Mouse (Mus musculus): Measurements from ENCODE around the gene Dscaml1. TPM values are rescaled to one million over a fixed set of nuclear protein-coding genes. Genes with fewer than 3 reads are reported as not detected.
A peak's percentile ranks its signal among the peaks of the same experiment; 100 is the strongest.

Dscaml1 gene
- polyA plus RNA-seq, 1 experiment from 2014 or later, result 0.01 TPM

DNA sequence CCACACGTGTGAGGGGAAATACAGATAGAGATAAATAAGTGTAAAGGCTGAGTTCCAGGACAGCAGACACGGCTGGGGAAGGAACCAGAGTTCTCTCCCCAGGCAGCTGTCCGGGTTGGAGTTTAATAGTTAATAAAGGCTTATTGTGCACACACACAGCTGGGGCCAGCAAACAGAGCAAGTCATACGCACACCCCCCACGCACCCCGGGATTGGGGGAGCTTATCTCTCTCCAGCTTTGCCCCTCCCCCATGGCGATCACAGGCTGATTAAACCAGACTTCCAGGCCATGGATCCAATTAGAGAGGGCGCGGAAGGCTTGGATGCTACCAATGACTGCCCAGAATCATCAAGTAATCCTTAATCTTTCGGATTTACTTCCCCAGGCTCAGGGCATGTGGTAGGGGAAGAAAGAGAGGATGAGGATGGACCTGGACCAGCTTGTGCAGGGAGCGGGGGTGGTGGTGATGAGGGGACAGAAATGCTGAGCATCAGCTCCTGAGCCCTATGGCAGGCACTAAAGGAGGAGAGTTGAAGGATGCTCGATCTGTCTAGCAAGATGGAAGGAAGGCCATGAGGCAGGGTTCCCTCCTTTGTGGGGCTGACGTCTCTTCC lies 119.7 kb downstream of the Dscaml1 start:
- H3K9ac ChIP-seq, result no peak overlapping the region
- no peak for ATAC-seq (ENCODE audit: insufficient read depth)

DNA sequence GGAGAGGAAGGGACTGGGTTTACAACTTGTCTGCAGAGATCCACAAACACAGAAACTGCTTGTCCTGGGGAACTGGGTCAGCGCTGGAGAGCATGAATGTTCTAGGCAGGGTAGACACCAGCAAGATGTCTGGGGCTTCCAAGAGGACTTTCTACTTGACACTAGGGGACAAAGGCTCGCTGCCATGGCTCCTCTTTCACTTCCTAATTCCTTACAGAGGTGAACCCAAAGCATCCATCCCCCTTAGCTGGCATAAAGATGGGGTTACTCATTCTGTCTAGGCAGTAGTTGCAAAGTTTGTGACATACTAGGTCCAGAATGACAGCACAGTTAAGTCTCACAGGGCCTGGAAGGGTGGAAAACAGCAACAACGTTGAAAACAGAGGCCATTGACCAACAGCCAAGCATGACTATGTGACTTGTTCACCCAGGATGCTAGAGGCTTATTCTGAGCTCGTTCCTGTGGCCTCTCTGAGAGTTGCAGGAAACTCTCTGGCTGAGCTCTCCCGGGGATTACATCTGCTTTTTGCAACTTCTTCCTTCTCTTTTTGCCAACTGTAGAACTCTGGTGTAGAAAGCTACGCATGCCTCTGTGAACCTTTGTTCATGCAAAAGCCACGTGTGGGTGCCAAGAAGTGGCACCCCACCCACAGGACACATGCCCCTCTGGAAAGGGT lies 120.6 kb downstream of the Dscaml1 start:
- no peaks in the 10 kb centered on the region for H3K36me3 ChIP-seq (replicated peaks)
- no peaks in the 10 kb centered on the region for H3K27me3 ChIP-seq
- no peaks in the 10 kb centered on the region for H3K9me3 ChIP-seq (replicated peaks)
- H3K27ac ChIP-seq (replicated peaks), result 0 out of 2 replicates have a peak overlapping the region, but pooled peaks have one; percentile 24
- H3K4me2 ChIP-seq, result no peak overlapping the region
- no peak overlapping the region for H3K4me3 ChIP-seq (replicated peaks)
- peaks cover 9% of the 10 kb centered on the region; the same call in 1 of the 2 replicates for H3K4me1 ChIP-seq (replicated peaks)
- WGBS (ENCODE audit: insufficient replicate concordance), result 27% methylated on average over 7 of the region's 7 CpGs
- H3K9ac ChIP-seq, result no peak overlapping the region
- ATAC-seq (ENCODE audit: insufficient read depth), result no peak

More for the DNA sequence above, 119.7 kb downstream of the Dscaml1 start:
- Histone ChIP-seq H3K36me3 (replicated peaks) (no peaks in the 10 kb centered on the region), H3K4me1 (replicated peaks) (peaks cover 9% of the 10 kb centered on the region; the same call in 1 of the 2 replicates), H3K4me3 (replicated peaks) (no peak overlapping the region), H3K9me3 (replicated peaks) (no peaks in the 10 kb centered on the region), H3K4me2 (no peak overlapping the region), H3K27me3 (no peaks in the 10 kb centered on the region), H3K27ac (replicated peaks) (no peak overlapping the region)
- 40% methylated on average over 13 of the region's 13 CpGs for WGBS (ENCODE audit: insufficient replicate concordance)

DNA sequence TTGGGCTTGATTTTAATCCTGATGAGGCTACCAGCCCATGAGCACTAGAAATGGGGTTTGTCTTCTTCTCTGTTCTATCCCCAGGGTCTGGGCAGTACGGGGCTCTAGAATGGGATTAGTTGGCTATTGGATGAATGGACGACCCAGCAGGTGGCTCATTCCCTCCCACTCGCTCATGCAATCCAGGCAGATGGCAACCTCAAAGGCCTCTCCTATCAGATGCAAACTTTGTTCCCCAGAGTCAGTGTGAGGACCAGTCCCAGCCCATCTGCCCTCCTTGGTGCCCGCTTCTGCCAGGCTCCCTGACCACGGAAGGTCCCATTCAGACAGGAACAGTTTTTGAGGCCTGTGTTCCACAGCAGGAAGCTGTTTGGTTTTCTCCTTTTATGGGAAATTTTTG lies 123.4 kb downstream of the Dscaml1 start:
- Histone ChIP-seq H3K36me3 (replicated peaks) (no peaks in the 10 kb centered on the region), H3K9me3 (replicated peaks) (no peaks in the 10 kb centered on the region), H3K27ac (replicated peaks) (no peak overlapping the region), H3K4me2 (no peak overlapping the region), H3K4me3 (replicated peaks) (no peak overlapping the region), H3K4me1 (replicated peaks) (peaks cover 9% of the 10 kb centered on the region; the same call in 1 of the 2 replicates), H3K27me3 (no peaks in the 10 kb centered on the region), H3K9ac (no peak overlapping the region)
- no peak for ATAC-seq (ENCODE audit: insufficient read depth)
- WGBS (ENCODE audit: insufficient replicate concordance), result 45% methylated on average over 5 of the region's 5 CpGs

DNA sequence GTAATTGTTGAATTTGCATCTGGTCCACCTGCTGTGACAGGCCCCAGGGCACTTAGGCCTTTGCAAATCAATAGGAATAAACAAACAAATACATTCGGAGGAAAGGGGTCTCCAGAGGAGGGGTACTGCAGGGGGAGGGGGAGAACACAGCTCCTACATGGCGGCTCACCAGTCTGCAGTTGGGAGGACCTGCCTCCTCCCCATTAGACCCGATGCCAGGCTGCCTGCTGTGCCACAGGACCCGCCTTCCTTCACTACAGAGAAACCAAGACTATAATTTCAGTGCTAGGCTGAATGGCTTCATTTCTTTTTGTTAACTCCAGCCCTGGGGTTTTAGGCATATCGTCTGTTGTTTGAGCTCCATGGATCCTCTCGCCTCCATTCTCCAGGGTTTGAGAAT lies 123.8 kb downstream of the Dscaml1 start:
- no peak overlapping the region for H3K9ac ChIP-seq
- no peak overlapping the region for H3K4me2 ChIP-seq
- H3K27me3 ChIP-seq, result no peaks in the 10 kb centered on the region
- 50% methylated on average over 6 of the region's 6 CpGs for WGBS (ENCODE audit: insufficient replicate concordance)
- no peak for ATAC-seq (ENCODE audit: insufficient read depth)
- no peak overlapping the region for H3K27ac ChIP-seq (replicated peaks)
- H3K4me1 ChIP-seq (replicated peaks), result peaks cover 9% of the 10 kb centered on the region; the same call in 1 of the 2 replicates
- H3K36me3 ChIP-seq (replicated peaks), result no peaks in the 10 kb centered on the region
- H3K4me3 ChIP-seq (replicated peaks), result no peak overlapping the region
- no peaks in the 10 kb centered on the region for H3K9me3 ChIP-seq (replicated peaks)

- 67% methylated on average over 4 of the region's 4 CpGs for WGBS (ENCODE audit: insufficient replicate concordance)
Measured at GRCm38 (mm10) chr9:45550662-45551061, 124.2 kb downstream of the Dscaml1 start.

DNA sequence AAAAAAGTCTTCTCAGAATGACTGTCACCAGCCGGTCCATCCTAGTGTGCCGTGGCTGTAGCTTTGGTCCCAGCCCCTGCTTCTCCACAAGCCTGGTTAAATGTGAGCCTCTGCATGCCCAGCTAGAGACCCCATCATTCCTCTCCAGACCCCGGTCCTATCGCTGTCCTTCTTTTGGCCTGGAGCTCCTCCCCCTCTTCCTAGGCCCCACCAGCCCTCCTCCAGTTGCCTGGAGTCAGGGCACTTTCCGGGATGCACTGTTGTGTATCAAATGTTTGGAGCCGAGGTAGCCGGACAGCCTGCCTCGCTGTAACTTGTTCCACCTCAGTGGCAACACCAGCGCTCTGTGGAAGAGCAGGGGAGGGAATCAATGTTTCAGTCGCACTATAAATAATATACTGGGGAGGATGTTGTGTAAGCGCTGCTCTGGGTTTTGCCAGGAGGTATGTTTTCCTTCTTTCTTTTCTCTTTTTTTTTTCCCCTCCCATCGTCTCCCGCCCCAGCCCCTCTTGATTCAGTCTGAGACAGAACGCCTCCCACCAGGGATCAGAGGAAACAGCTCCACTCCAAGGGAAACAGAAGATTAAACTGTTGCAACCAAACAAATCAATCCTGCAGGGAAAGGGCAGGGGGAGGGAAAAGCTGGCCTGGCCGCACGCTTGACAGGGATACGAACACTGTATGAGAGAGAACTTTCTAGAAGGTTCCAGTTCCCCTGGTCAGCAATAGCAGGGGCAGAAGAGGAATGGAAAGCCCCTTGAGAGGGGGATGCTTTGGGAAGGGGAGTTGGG lies 128.8 kb downstream of the Dscaml1 start:
- no peak overlapping the region for H3K27ac ChIP-seq (replicated peaks)
- H3K4me3 ChIP-seq (replicated peaks), result no peak overlapping the region
- no peaks in the 10 kb centered on the region for H3K27me3 ChIP-seq
- H3K9ac ChIP-seq, result no peak overlapping the region
- H3K9me3 ChIP-seq (replicated peaks), result no peaks in the 10 kb centered on the region
- ATAC-seq (ENCODE audit: insufficient read depth), result no peak
- no peaks in the 10 kb centered on the region for H3K4me1 ChIP-seq (replicated peaks)
- no peak overlapping the region for H3K4me2 ChIP-seq
- WGBS (ENCODE audit: insufficient replicate concordance), result 40% methylated on average over 17 of the region's 17 CpGs
- no peaks in the 10 kb centered on the region for H3K36me3 ChIP-seq (replicated peaks)

More at GRCm38 (mm10) chr9:45550662-45551061, 124.2 kb downstream of the Dscaml1 start:
- Histone ChIP-seq H3K9ac (no peak overlapping the region), H3K9me3 (replicated peaks) (no peaks in the 10 kb centered on the region), H3K4me2 (no peak overlapping the region), H3K27me3 (no peaks in the 10 kb centered on the region), H3K4me1 (replicated peaks) (peaks cover 9% of the 10 kb centered on the region; the same call in 1 of the 2 replicates), H3K4me3 (replicated peaks) (no peak overlapping the region), H3K36me3 (replicated peaks) (no peaks in the 10 kb centered on the region), H3K27ac (replicated peaks) (no peak overlapping the region)
- no peak for ATAC-seq (ENCODE audit: insufficient read depth)

GRCm38 (mm10) chr9:45556882-45557281 lies 130.5 kb downstream of the Dscaml1 start:
- H3K9me3 ChIP-seq (replicated peaks), result no peaks in the 10 kb centered on the region
- no peak overlapping the region for H3K9ac ChIP-seq
- no peak overlapping the region for H3K4me2 ChIP-seq
- no peaks in the 10 kb centered on the region for H3K27me3 ChIP-seq
- ATAC-seq (ENCODE audit: insufficient read depth), result no peak
- WGBS (ENCODE audit: insufficient replicate concordance), result 67% methylated on average over 3 of the region's 3 CpGs
- H3K4me1 ChIP-seq (replicated peaks), result no peaks in the 10 kb centered on the region
- no peaks in the 10 kb centered on the region for H3K36me3 ChIP-seq (replicated peaks)
- H3K4me3 ChIP-seq (replicated peaks), result no peak overlapping the region
- no peak overlapping the region for H3K27ac ChIP-seq (replicated peaks)

GRCm38 (mm10) chr9:45560987-45561386 lies 134.6 kb downstream of the Dscaml1 start:
- Histone ChIP-seq H3K4me1 (replicated peaks) (no peaks in the 10 kb centered on the region), H3K4me3 (replicated peaks) (no peak overlapping the region), H3K27ac (replicated peaks) (no peak overlapping the region), H3K9ac (no peak overlapping the region), H3K36me3 (replicated peaks) (no peaks in the 10 kb centered on the region), H3K9me3 (replicated peaks) (no peaks in the 10 kb centered on the region), H3K27me3 (no peaks in the 10 kb centered on the region), H3K4me2 (no peak overlapping the region)
- ATAC-seq (ENCODE audit: insufficient read depth), result no peak
- WGBS (ENCODE audit: insufficient replicate concordance), result 70% methylated on average over 6 of the region's 6 CpGs

DNA sequence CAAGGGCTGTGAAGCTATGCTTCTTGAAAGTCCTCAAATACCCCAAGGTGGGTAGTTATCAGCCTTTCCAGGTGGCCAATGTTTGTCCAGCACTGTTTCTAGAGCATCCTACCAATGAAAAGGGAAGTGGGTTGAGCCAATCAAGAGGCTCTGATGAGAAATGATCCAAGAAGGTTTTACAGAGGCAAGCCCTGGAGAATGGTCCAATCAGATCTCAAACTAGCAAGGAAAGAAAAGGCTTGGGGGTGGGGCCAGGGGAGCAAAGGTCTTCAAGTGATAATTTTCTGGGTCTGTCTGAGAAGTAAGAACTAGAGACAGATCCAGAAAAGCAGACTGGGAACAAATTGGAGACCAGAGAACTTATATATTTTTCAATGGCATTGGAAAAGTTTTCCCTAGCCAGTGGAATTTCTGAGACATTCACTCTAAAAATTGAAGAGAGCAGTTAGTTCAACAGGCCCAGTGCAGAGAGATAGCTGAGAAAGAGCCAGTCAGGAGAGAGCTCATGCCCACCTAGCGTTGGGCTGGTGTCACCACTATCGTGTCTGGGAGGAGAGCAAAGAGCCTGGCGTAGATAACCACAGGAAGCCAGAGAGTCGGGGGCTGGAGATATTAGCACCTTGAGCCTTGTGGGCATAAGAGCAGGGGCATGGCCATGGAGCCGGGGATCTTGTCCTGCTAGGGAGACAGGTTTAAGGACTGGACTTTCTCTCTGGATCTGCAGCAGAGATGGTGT lies 140.6 kb downstream of the Dscaml1 start:
- H3K9me3 ChIP-seq (replicated peaks), result no peaks in the 10 kb centered on the region
- no peaks in the 10 kb centered on the region for H3K27me3 ChIP-seq
- H3K4me2 ChIP-seq, result no peak overlapping the region
- H3K4me3 ChIP-seq (replicated peaks), result no peak overlapping the region
- no peak for ATAC-seq (ENCODE audit: insufficient read depth)
- no peaks in the 10 kb centered on the region for H3K4me1 ChIP-seq (replicated peaks)
- no peak overlapping the region for H3K9ac ChIP-seq
- no peak overlapping the region for H3K27ac ChIP-seq (replicated peaks)
- WGBS (ENCODE audit: insufficient replicate concordance), result 21% methylated on average over 5 of the region's 5 CpGs
- no peaks in the 10 kb centered on the region for H3K36me3 ChIP-seq (replicated peaks)

- WGBS (ENCODE audit: insufficient replicate concordance), result 42% methylated on average over 3 of the region's 3 CpGs
- H3K9ac ChIP-seq, result no peak overlapping the region
- H3K4me3 ChIP-seq (replicated peaks), result no peak overlapping the region
- no peaks in the 10 kb centered on the region for H3K4me1 ChIP-seq (replicated peaks)
- H3K36me3 ChIP-seq (replicated peaks), result no peaks in the 10 kb centered on the region
- no peak overlapping the region for H3K27ac ChIP-seq (replicated peaks)
- no peak for ATAC-seq (ENCODE audit: insufficient read depth)
- H3K4me2 ChIP-seq, result no peak overlapping the region
- no peaks in the 10 kb centered on the region for H3K9me3 ChIP-seq (replicated peaks)
- no peaks in the 10 kb centered on the region for H3K27me3 ChIP-seq
Measured at GRCm38 (mm10) chr9:45569680-45570079, 143.3 kb downstream of the Dscaml1 start.

DNA sequence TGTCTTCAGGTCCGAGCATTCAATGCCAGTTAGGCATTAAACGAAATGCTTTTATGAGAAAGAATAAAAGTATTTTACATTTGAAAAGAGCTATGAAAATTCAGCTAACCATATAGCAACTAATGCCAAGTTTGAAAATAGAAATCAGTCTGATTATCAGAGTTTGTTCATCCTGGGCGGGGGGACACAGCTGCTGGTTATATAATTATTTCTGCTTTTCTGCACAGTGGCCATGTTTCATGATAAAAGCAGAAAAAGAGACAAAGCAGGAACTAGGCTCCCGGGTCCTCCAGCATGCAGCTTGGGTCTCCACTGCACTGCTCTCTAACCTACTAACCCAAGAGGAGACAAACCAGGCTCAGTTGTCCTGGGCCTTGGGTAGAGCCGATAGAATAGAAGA lies 143.9 kb downstream of the Dscaml1 start:
- no peaks in the 10 kb centered on the region for H3K27me3 ChIP-seq
- no peaks in the 10 kb centered on the region for H3K36me3 ChIP-seq (replicated peaks)
- no peak overlapping the region for H3K9ac ChIP-seq
- WGBS (ENCODE audit: insufficient replicate concordance), result 47% methylated on average over 5 of the region's 5 CpGs
- no peaks in the 10 kb centered on the region for H3K4me1 ChIP-seq (replicated peaks)
- no peak for ATAC-seq (ENCODE audit: insufficient read depth)
- no peak overlapping the region for H3K4me3 ChIP-seq (replicated peaks)
- no peak overlapping the region for H3K4me2 ChIP-seq
- no peaks in the 10 kb centered on the region for H3K9me3 ChIP-seq (replicated peaks)
- H3K27ac ChIP-seq (replicated peaks), result no peak overlapping the region

Measured in liver, embryonic 15.5 days (tissue).